Mouse (Mus musculus): ENCODE data around the gene Dusp1. TPM values are rescaled to one million over a fixed set of nuclear protein-coding genes. Genes with fewer than 3 reads are reported as not detected.

Gene Dusp1
- polyA plus RNA-seq, 1 experiment from 2014 or later = 12.2 TPM

- no peak overlapping the region for H3K9ac ChIP-seq (ENCODE audit: low read depth, low read length)
- H3K4me3 ChIP-seq (ENCODE audit: low read length) = no peak overlapping the region
- no peak overlapping the region for H3K27ac ChIP-seq (ENCODE audit: low read length)
- no peaks in the 10 kb centered on the region for H3K4me1 ChIP-seq (ENCODE audit: control insufficient read depth, insufficient read depth, low read length)
- no peak for ATAC-seq
- WGBS = 87% methylated on average over 3 of the region's 3 CpGs
- H3K9me3 ChIP-seq (ENCODE audit: control insufficient read depth, low read length) = peaks cover 13% of the 10 kb centered on the region; the same call in 1 of the 2 replicates
- no peaks in the 10 kb centered on the region for H3K27me3 ChIP-seq (replicated peaks; ENCODE audit: control insufficient read depth, insufficient read depth, low read length)
- no peaks in the 10 kb centered on the region for H3K36me3 ChIP-seq (ENCODE audit: control insufficient read depth, insufficient read depth, low read length)
- H3K4me2 ChIP-seq (ENCODE audit: low read depth, low read length) = no peak overlapping the region
Observed at GRCm38 (mm10) chr17:26492246-26492645, 69.7 kb downstream of the Dusp1 start.

GRCm38 (mm10) chr17:26490910-26491309 is 71.0 kb downstream of the Dusp1 start:
- Histone ChIP-seq H3K9me3 (ENCODE audit: control insufficient read depth, low read length) (peaks cover 13% of the 10 kb centered on the region; the same call in 1 of the 2 replicates), H3K4me3 (ENCODE audit: low read length) (no peak overlapping the region), H3K9ac (ENCODE audit: low read depth, low read length) (no peak overlapping the region), H3K4me2 (ENCODE audit: low read depth, low read length) (no peak overlapping the region), H3K4me1 (ENCODE audit: control insufficient read depth, insufficient read depth, low read length) (no peaks in the 10 kb centered on the region), H3K27me3 (replicated peaks; ENCODE audit: control insufficient read depth, insufficient read depth, low read length) (no peaks in the 10 kb centered on the region), H3K36me3 (ENCODE audit: control insufficient read depth, insufficient read depth, low read length) (no peaks in the 10 kb centered on the region), H3K27ac (ENCODE audit: low read length) (no peak overlapping the region)
- no peak for ATAC-seq
- WGBS = 68% methylated on average over 2 of the region's 2 CpGs

GRCm38 (mm10) chr17:26490072-26490471 is 71.9 kb downstream of the Dusp1 start:
- peaks cover 13% of the 10 kb centered on the region; the same call in 1 of the 2 replicates for H3K9me3 ChIP-seq (ENCODE audit: control insufficient read depth, low read length)
- no peaks in the 10 kb centered on the region for H3K4me1 ChIP-seq (ENCODE audit: control insufficient read depth, insufficient read depth, low read length)
- H3K36me3 ChIP-seq (ENCODE audit: control insufficient read depth, insufficient read depth, low read length) = no peaks in the 10 kb centered on the region
- no peak overlapping the region for H3K4me2 ChIP-seq (ENCODE audit: low read depth, low read length)
- H3K27ac ChIP-seq (ENCODE audit: low read length) = no peak overlapping the region
- H3K4me3 ChIP-seq (ENCODE audit: low read length) = no peak overlapping the region
- no peak overlapping the region for H3K9ac ChIP-seq (ENCODE audit: low read depth, low read length)
- ATAC-seq = no peak
- WGBS = 91% methylated on average over 10 of the region's 10 CpGs
- no peaks in the 10 kb centered on the region for H3K27me3 ChIP-seq (replicated peaks; ENCODE audit: control insufficient read depth, insufficient read depth, low read length)

- Histone ChIP-seq H3K9ac (ENCODE audit: low read depth, low read length) (no peak overlapping the region), H3K4me3 (ENCODE audit: low read length) (no peak overlapping the region), H3K4me2 (ENCODE audit: low read depth, low read length) (no peak overlapping the region), H3K9me3 (ENCODE audit: control insufficient read depth, low read length) (peaks cover 8% of the 10 kb centered on the region; the same call in 1 of the 2 replicates), H3K4me1 (ENCODE audit: control insufficient read depth, insufficient read depth, low read length) (no peaks in the 10 kb centered on the region), H3K36me3 (ENCODE audit: control insufficient read depth, insufficient read depth, low read length) (no peaks in the 10 kb centered on the region), H3K27me3 (replicated peaks; ENCODE audit: control insufficient read depth, insufficient read depth, low read length) (no peaks in the 10 kb centered on the region), H3K27ac (ENCODE audit: low read length) (no peak overlapping the region)
- ATAC-seq = no peak
- 73% methylated on average over 8 of the region's 8 CpGs for WGBS
Observed at GRCm38 (mm10) chr17:26488711-26489403, 73.1 kb downstream of the Dusp1 start.

GRCm38 (mm10) chr17:26487917-26488316 is 74.0 kb downstream of the Dusp1 start:
- Histone ChIP-seq H3K9me3 (ENCODE audit: control insufficient read depth, low read length) (0 out of 2 replicates have a peak, but pooled peaks cover under 1% of the 10 kb centered on the region), H3K27me3 (replicated peaks; ENCODE audit: control insufficient read depth, insufficient read depth, low read length) (no peaks in the 10 kb centered on the region), H3K36me3 (ENCODE audit: control insufficient read depth, insufficient read depth, low read length) (no peaks in the 10 kb centered on the region), H3K4me2 (ENCODE audit: low read depth, low read length) (no peak overlapping the region), H3K4me3 (ENCODE audit: low read length) (no peak overlapping the region), H3K9ac (ENCODE audit: low read depth, low read length) (no peak overlapping the region), H3K27ac (ENCODE audit: low read length) (no peak overlapping the region), H3K4me1 (ENCODE audit: control insufficient read depth, insufficient read depth, low read length) (no peaks in the 10 kb centered on the region)
- no peak for ATAC-seq
- 93% methylated on average over 4 of the region's 4 CpGs for WGBS

GRCm38 (mm10) chr17:26487266-26487665 is 74.7 kb downstream of the Dusp1 start:
- WGBS = 47% methylated on average over 5 of the region's 5 CpGs
- Histone ChIP-seq H3K4me1 (ENCODE audit: control insufficient read depth, insufficient read depth, low read length) (no peaks in the 10 kb centered on the region), H3K9ac (ENCODE audit: low read depth, low read length) (no peak overlapping the region), H3K4me3 (ENCODE audit: low read length) (no peak overlapping the region), H3K27me3 (replicated peaks; ENCODE audit: control insufficient read depth, insufficient read depth, low read length) (no peaks in the 10 kb centered on the region), H3K4me2 (ENCODE audit: low read depth, low read length) (no peak overlapping the region), H3K9me3 (ENCODE audit: control insufficient read depth, low read length) (no peaks in the 10 kb centered on the region), H3K27ac (ENCODE audit: low read length) (no peak overlapping the region), H3K36me3 (ENCODE audit: control insufficient read depth, insufficient read depth, low read length) (no peaks in the 10 kb centered on the region)
- no peak for ATAC-seq

- H3K4me2 ChIP-seq (ENCODE audit: low read depth, low read length) = no peak overlapping the region
- no peaks in the 10 kb centered on the region for H3K27me3 ChIP-seq (replicated peaks; ENCODE audit: control insufficient read depth, insufficient read depth, low read length)
- H3K9ac ChIP-seq (ENCODE audit: low read depth, low read length) = no peak overlapping the region
- 86% methylated on average over 14 of the region's 14 CpGs for WGBS
- no peaks in the 10 kb centered on the region for H3K36me3 ChIP-seq (ENCODE audit: control insufficient read depth, insufficient read depth, low read length)
- no peaks in the 10 kb centered on the region for H3K9me3 ChIP-seq (ENCODE audit: control insufficient read depth, low read length)
- H3K4me1 ChIP-seq (ENCODE audit: control insufficient read depth, insufficient read depth, low read length) = no peaks in the 10 kb centered on the region
- H3K4me3 ChIP-seq (ENCODE audit: low read length) = no peak overlapping the region
- ATAC-seq = no peak
- H3K27ac ChIP-seq (ENCODE audit: low read length) = no peak overlapping the region
Observed at GRCm38 (mm10) chr17:26484626-26485421, 77.1 kb downstream of the Dusp1 start.

- Histone ChIP-seq H3K27ac (ENCODE audit: low read length) (no peak overlapping the region), H3K36me3 (ENCODE audit: control insufficient read depth, insufficient read depth, low read length) (no peaks in the 10 kb centered on the region), H3K9ac (ENCODE audit: low read depth, low read length) (no peak overlapping the region), H3K27me3 (replicated peaks; ENCODE audit: control insufficient read depth, insufficient read depth, low read length) (no peaks in the 10 kb centered on the region), H3K4me2 (ENCODE audit: low read depth, low read length) (no peak overlapping the region), H3K4me1 (ENCODE audit: control insufficient read depth, insufficient read depth, low read length) (no peaks in the 10 kb centered on the region), H3K9me3 (ENCODE audit: control insufficient read depth, low read length) (no peaks in the 10 kb centered on the region), H3K4me3 (ENCODE audit: low read length) (no peak overlapping the region)
- ATAC-seq = no peak
- 71% methylated on average over 4 of the region's 4 CpGs for WGBS
Observed at GRCm38 (mm10) chr17:26480956-26481355, 81.0 kb downstream of the Dusp1 start.

- no peak for ATAC-seq
- WGBS = 81% methylated on average over 6 of the region's 6 CpGs
- H3K27me3 ChIP-seq (replicated peaks; ENCODE audit: control insufficient read depth, insufficient read depth, low read length) = no peaks in the 10 kb centered on the region
- no peak overlapping the region for H3K4me2 ChIP-seq (ENCODE audit: low read depth, low read length)
- no peak overlapping the region for H3K4me3 ChIP-seq (ENCODE audit: low read length)
- H3K9me3 ChIP-seq (ENCODE audit: control insufficient read depth, low read length) = no peaks in the 10 kb centered on the region
- H3K36me3 ChIP-seq (ENCODE audit: control insufficient read depth, insufficient read depth, low read length) = no peaks in the 10 kb centered on the region
- H3K27ac ChIP-seq (ENCODE audit: low read length) = no peak overlapping the region
- H3K4me1 ChIP-seq (ENCODE audit: control insufficient read depth, insufficient read depth, low read length) = no peaks in the 10 kb centered on the region
- no peak overlapping the region for H3K9ac ChIP-seq (ENCODE audit: low read depth, low read length)
Observed at GRCm38 (mm10) chr17:26479619-26480018, 82.3 kb downstream of the Dusp1 start.
